ENCODE assay signal across 21 mouse cellular contexts in the genomic region with DNA sequence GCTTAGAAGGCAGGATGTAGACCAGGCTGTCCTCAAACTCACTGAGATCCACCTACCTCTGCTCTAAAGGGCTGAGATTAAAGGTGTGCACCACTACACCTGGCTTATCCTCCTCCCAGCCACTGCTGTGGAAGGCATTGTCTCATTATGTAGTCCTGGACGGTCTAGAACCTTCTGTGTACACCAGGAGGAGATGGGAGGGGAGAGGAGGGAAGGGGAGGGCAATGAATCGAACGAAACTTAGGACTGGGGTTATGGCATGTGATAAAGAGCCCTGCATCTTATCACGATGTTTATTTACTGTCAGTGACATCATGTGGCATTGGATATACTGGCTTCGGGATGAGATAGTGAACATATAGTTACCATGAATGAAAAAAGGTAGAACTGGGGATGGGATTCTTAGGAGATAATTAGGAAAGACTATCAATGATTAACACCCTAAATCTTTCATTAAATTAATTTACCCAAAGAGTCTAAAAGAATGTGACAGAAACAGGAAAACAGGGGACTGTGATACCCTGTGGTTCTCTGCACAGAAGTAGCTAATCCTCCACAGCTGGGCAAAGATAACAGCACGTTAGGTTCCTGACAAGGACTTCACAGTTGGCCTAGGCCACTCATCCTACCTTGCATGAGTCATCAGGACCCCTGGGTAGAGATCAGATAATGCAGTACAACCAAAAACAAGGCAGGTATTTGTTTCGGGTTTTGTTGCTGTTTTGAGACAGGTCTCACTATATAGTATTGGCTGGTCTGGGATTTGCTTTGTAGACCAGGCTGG. TPM values are rescaled to one million over a fixed set of nuclear protein-coding genes. Genes with fewer than 3 reads are reported as not detected.
DNase-seq lines count a peak whose midpoint lies in the region; ATAC-seq and TF ChIP-seq lines count a peak whose summit lies in the region.
"Had no signal": no experiment of that assay in that cellular context is flagged by ENCODE, and none has a peak within 500 bp of the region (broad histone marks: within the 10 kb centered on the region; RNA-seq: fewer than 3 reads in every experiment).

No protein-coding gene starts in this region.

- H3K9ac ChIP-seq in liver, embryonic 14.5 days (replicated peaks) = no peak overlapping the region
- H3K9ac ChIP-seq: forebrain, embryonic 13.5 days; heart, embryonic 15.5 days; hindbrain, embryonic 15.5 days; midbrain, embryonic 12.5 days had no signal

- peaks cover 46% of the 10 kb centered on the region for H3K36me3 ChIP-seq in liver, embryonic 14.5 days (replicated peaks; ENCODE audit: control insufficient read depth, insufficient read depth, low read depth)
- peaks cover 93% of the 10 kb centered on the region for H3K36me3 ChIP-seq in limb, embryonic 10.5 days

- no peak overlapping the region for H3K4me3 ChIP-seq in liver, embryonic 14.5 days (ENCODE audit: insufficient read depth in 1 of 2, low read depth in 2 of 2, low read length in 2 of 2)
- no peak overlapping the region for H3K4me3 ChIP-seq in limb, embryonic 10.5 days
- H3K4me3 ChIP-seq: forebrain, embryonic 13.5 days; heart, embryonic 15.5 days; hindbrain, embryonic 15.5 days; midbrain, embryonic 12.5 days had no signal

- no peaks in the 10 kb centered on the region for H3K27me3 ChIP-seq in liver, embryonic 14.5 days (ENCODE audit: control insufficient read depth, insufficient read depth, low read length)
- H3K27me3 ChIP-seq in limb, embryonic 10.5 days (ENCODE audit: low read depth, poor library complexity, severe bottlenecking) = no peaks in the 10 kb centered on the region
- H3K27me3 ChIP-seq: forebrain, embryonic 13.5 days; heart, embryonic 15.5 days; hindbrain, embryonic 15.5 days; midbrain, embryonic 12.5 days had no signal

- TF ChIP-seq CTCF in liver, embryonic 14.5 days (IDR thresholded peaks at IDR 0.05; ENCODE audit: low read depth) = no peak

- H3K4me2 ChIP-seq in liver, embryonic 14.5 days (ENCODE audit: low read depth) = no peak overlapping the region
- H3K4me2 ChIP-seq: forebrain, embryonic 13.5 days; heart, embryonic 15.5 days; hindbrain, embryonic 15.5 days; midbrain, embryonic 12.5 days had no signal

- DNase-seq in MEL-GATA-1-ER (ENCODE audit: extremely low read depth, low read depth) = peak; percentile 51
- peak; percentile 37 for DNase-seq in c-Kit-positive CD71-positive TER-119-positive erythroid progenitor cells, embryonic 14.5 days (ENCODE audit: low spot score)
- peak in 1 of 3 experiments; percentile 18 for DNase-seq in liver, embryonic 14.5 days (ENCODE audit: low read depth in 3 of 3, low spot score in 3 of 3)
- no peak for DNase-seq in right cerebral cortex, postnatal 25 days
- DNase-seq in embryo, embryonic 10 days (ENCODE audit: low spot score) = no peak
- DNase-seq in limb, embryonic 10.5 days (ENCODE audit: low spot score) = no peak
- no peak for DNase-seq in spleen, adult 12 weeks (ENCODE audit: low spot score)
- DNase-seq: adrenal gland, postnatal 10 days; cerebellum, postnatal 10 days; embryo, embryonic 11 days; gastrocnemius, postnatal 36 days; kidney, adult 2 months; left cerebral cortex, postnatal 4 days; thymus, adult 2 months had no signal

- H3K27ac ChIP-seq in liver, embryonic 14.5 days = no peak overlapping the region; the same call in 1 of the 2 replicates
- no peak overlapping the region for H3K27ac ChIP-seq in limb, embryonic 10.5 days
- H3K27ac ChIP-seq: forebrain, embryonic 13.5 days; heart, embryonic 15.5 days; hindbrain, embryonic 15.5 days; kidney, postnatal 0 days; midbrain, embryonic 12.5 days; stomach, postnatal 0 days had no signal

- no peaks in the 10 kb centered on the region for H3K9me3 ChIP-seq in liver, embryonic 14.5 days (ENCODE audit: control insufficient read depth, low read length)
- H3K9me3 ChIP-seq in limb, embryonic 10.5 days (replicated peaks) = no peaks in the 10 kb centered on the region
- H3K9me3 ChIP-seq: forebrain, embryonic 13.5 days; heart, embryonic 15.5 days; hindbrain, embryonic 15.5 days; midbrain, embryonic 12.5 days had no signal

- ATAC-seq in liver, embryonic 14.5 days (ENCODE audit: insufficient read depth) = peak; percentile 80
- ATAC-seq: forebrain, embryonic 13.5 days; lung, postnatal 0 days had no signal

- H3K4me1 ChIP-seq in liver, embryonic 14.5 days (replicated peaks; ENCODE audit: control insufficient read depth in 2 of 2, insufficient read depth in 2 of 2, low read length in 1 of 2) = peaks cover 4 to 14% of the 10 kb centered on the region in 2 experiments; a peak in 3 of 4 replicates
- no peaks in the 10 kb centered on the region for H3K4me1 ChIP-seq in limb, embryonic 10.5 days
- H3K4me1 ChIP-seq: forebrain, embryonic 13.5 days; heart, embryonic 15.5 days; hindbrain, embryonic 15.5 days; midbrain, embryonic 12.5 days had no signal

- peak; percentile 53 for TF ChIP-seq EP300 in liver, embryonic 14.5 days (IDR thresholded peaks at IDR 0.05; ENCODE audit: low read depth)

- WGBS in liver, embryonic 14.5 days (ENCODE audit: insufficient replicate concordance) = 21% methylated on average over 7 of the region's 7 CpGs
- 87% methylated on average over 7 of the region's 7 CpGs for WGBS in limb, embryonic 10.5 days

RNA-seq across cellular contexts. Expression of a gene that starts 37.1 kb away (rescaled TPM):
- 15.5 and 19.0 TPM in 2 replicates for polyA plus RNA-seq in liver, embryonic 14.5 days (2012; rRNA removed)
- polyA plus RNA-seq in liver, embryonic 14.5 days (2014; fragmentation: Nextera tagmentation; extraction: Ambion mirVana) = 36.4 and 40.4 TPM in 2 replicates
- polyA plus RNA-seq in limb, embryonic 10.5 days (2016; fragmentation: Nextera tagmentation; extraction: Ambion mirVana) = 90.3 and 103 TPM in 2 replicates

RNA-seq across cellular contexts. Expression of a gene that starts 49.8 kb away (rescaled TPM):
- 3.9 and 4.6 TPM in 2 replicates for polyA plus RNA-seq in liver, embryonic 14.5 days (2012; rRNA removed)
- polyA plus RNA-seq in liver, embryonic 14.5 days (2014; fragmentation: Nextera tagmentation; extraction: Ambion mirVana) = 8.0 TPM in 2 replicates
- 0.08 TPM in 1 of 2 replicates, not detected in the other for polyA plus RNA-seq in limb, embryonic 10.5 days (2016; fragmentation: Nextera tagmentation; extraction: Ambion mirVana)
- polyA plus RNA-seq: heart, embryonic 15.5 days; midbrain, embryonic 12.5 days had no signal

Comparison
In these comparisons a context has a peak if more than half of its experiments do, and no peak if none do; other contexts are left out.
1. DNase-seq: peak in MEL-GATA-1-ER (single experiment) and c-Kit-positive CD71-positive TER-119-positive erythroid progenitor cells, embryonic 14.5 days (single experiment); none in right cerebral cortex, postnatal 25 days (single experiment), embryo, embryonic 10 days (single experiment), limb, embryonic 10.5 days (single experiment) and spleen, adult 12 weeks (single experiment).